Mouse (Mus musculus): ENCODE results near the gene Itgae. TPM values are rescaled to one million over a fixed set of nuclear protein-coding genes. Genes with fewer than 3 reads are reported as not detected.
A peak's percentile ranks its signal among the peaks of the same experiment; 100 is the strongest.

Gene Itgae
- total and polyA plus RNA-seq, 3 experiments = 0.17 to 0.26 (median 0.21) TPM

DNA sequence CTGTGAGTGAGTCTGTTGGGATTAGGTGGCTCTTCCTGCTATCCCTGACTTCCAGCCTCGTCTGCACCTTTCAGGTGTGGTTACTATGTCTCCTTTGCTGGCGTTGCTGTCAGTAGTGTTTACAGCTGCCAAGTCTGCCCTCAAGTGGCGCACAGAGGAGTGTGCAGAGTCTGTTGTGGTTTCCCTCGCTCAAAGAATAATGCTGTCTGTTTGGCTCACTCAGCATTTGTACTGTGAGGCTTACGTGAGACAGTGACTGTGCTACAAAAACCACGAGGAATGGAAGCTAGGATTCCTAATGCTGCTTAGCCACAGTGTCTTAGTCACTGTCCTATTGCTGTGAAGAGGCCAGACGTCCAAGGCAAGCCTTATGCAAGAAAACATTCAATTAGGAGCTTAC is 40.6 kb downstream of the Itgae start:
- Histone ChIP-seq H3K79me2 (replicated peaks; ENCODE audit: control insufficient read depth, extremely low read depth, insufficient read depth, poor library complexity, severe bottlenecking) (peaks cover 40% of the 10 kb centered on the region), H3K9me3 (replicated peaks; ENCODE audit: low read length) (no peaks in the 10 kb centered on the region), H3K27me3 (replicated peaks) (no peaks in the 10 kb centered on the region), H3K4me1 (ENCODE audit: control insufficient read depth in 1 of 2, insufficient read depth in 2 of 2) (peaks cover 17 to 76% of the 10 kb centered on the region in 2 experiments), H3K9ac (ENCODE audit: insufficient read depth, low read depth) (no peak overlapping the region), H3K27ac (ENCODE audit: insufficient read depth, low read depth) (no peak overlapping the region), H3K4me3 (replicated peaks in 1 of 3; ENCODE audit: low read depth in 2 of 3, low read length in 2 of 3, poor library complexity in 1 of 3) (no peak overlapping the region), H3K4me2 (ENCODE audit: insufficient read depth, low read depth, poor library complexity, severe bottlenecking) (no peak overlapping the region), H3K36me3 (replicated peaks in 1 of 2; ENCODE audit: control insufficient read depth in 1 of 2, insufficient read depth in 1 of 2, low read length in 1 of 2) (peaks cover 8 to 75% of the 10 kb centered on the region in 2 experiments)
- in situ Hi-C loops (cut with MboI; ENCODE audit: low pct_ligation_motif_present, low pct_unique_long_range_greater_than_20kb, low sequenced_read_pairs) (loop anchor here (10.0 to 25.0 kb wide), 2 partner anchors 154 to 1231 kb away; partner anchors contain the start of genes Olfr411 and Olfr412), dilution Hi-C loops (cut with MboI; ENCODE audit: extremely low pct_ligation_motif_present, extremely low pct_unique_long_range_greater_than_20kb, low sequenced_read_pairs) (no loop called here)
- DNase-seq (ENCODE audit: extremely low read depth) = peak; percentile 54
- peak; percentile 57; the same call in 1 of the 2 replicates for TF ChIP-seq MAFK (IDR thresholded peaks at IDR 0.05; ENCODE audit: insufficient replicate concordance, low read length)
- no peak for TF ChIP-seq IRF4 (IDR thresholded peaks at IDR 0.05; ENCODE audit: low read depth, low read length)
- TF ChIP-seq SIN3A (IDR thresholded peaks at IDR 0.05; ENCODE audit: low read length) = 0 out of 2 replicates have a peak, but pooled peaks have one; percentile 31
- TF ChIP-seq CTCF (conservative IDR thresholded peaks at IDR 0.05 in 1 of 2, IDR thresholded peaks at IDR 0.05 in 1 of 2; ENCODE audit: low read depth in 2 of 2, low read length in 2 of 2) = peak; percentile 28 to 80; a peak in 3 of 4 replicates
- 0 out of 2 replicates have a peak, but pooled peaks have one; percentile 28 for TF ChIP-seq MXI1 (IDR thresholded peaks at IDR 0.05; ENCODE audit: low read depth, low read length)
- peak; percentile 64 for TF ChIP-seq SMC3 (IDR thresholded peaks at IDR 0.05; ENCODE audit: low read depth, low read length)
- no peak for TF ChIP-seq UBTF (IDR thresholded peaks at IDR 0.05; ENCODE audit: low read depth, low read length)
- no peak for TF ChIP-seq USF2 (conservative IDR thresholded peaks at IDR 0.05; ENCODE audit: low read depth, low read length)
- TF ChIP-seq HCFC1 (IDR thresholded peaks at IDR 0.05; ENCODE audit: low read depth, low read length) = no peak
- 0 out of 2 replicates have a peak, but pooled peaks have one; percentile 8 for TF ChIP-seq ELF1 (IDR thresholded peaks at IDR 0.05; ENCODE audit: low read depth, low read length)
- TF ChIP-seq RCOR1 (conservative IDR thresholded peaks at IDR 0.05; ENCODE audit: low read depth, low read length) = no peak
- no peak for TF ChIP-seq MYC (IDR thresholded peaks at IDR 0.05; ENCODE audit: low read depth, low read length)
- TF ChIP-seq JUND (conservative IDR thresholded peaks at IDR 0.05; ENCODE audit: low read depth, low read length) = no peak
- peak; percentile 69 for TF ChIP-seq RAD21 (IDR thresholded peaks at IDR 0.05; ENCODE audit: low read depth, low read length)
- TF ChIP-seq ETS1 (conservative IDR thresholded peaks at IDR 0.05; ENCODE audit: low read depth, low read length) = no peak
- no peak for TF ChIP-seq CHD1 (IDR thresholded peaks at IDR 0.05; ENCODE audit: low read depth, low read length)

DNA sequence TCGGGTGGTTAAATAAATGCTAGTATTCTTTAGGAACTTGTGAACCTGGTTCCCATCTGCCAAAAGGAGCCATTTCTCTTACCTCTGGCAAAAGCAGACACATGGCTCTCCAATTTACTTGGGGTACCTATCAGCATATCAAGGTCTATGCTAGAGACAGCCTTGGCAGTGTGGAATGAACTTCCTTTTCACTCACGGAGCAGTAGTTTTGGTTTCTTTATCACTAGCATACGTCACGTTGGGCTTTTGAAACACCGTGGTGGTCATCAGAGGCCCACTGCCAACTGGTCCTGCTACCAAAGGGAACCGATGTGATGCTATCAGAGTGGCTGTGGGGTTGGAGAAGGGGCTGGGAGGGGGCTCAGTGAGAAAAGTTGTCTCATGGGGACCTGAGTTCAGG is 42.6 kb downstream of the Itgae start:
- H3K4me2 ChIP-seq (ENCODE audit: insufficient read depth, low read depth, poor library complexity, severe bottlenecking) = peak overlapping the region; percentile 84

More for the DNA sequence above, 42.6 kb downstream of the Itgae start:
- H3K27ac ChIP-seq (ENCODE audit: insufficient read depth, low read depth) = no peak overlapping the region
- no peaks in the 10 kb centered on the region for H3K27me3 ChIP-seq (replicated peaks)
- H3K4me3 ChIP-seq (replicated peaks in 1 of 3; ENCODE audit: low read depth in 2 of 3, low read length in 2 of 3, poor library complexity in 1 of 3) = peak overlapping the region in 2 of 3 experiments; percentile 2 to 14
- peak overlapping the region; percentile 89 for H3K9ac ChIP-seq (ENCODE audit: insufficient read depth, low read depth)
- H3K36me3 ChIP-seq (replicated peaks in 1 of 2; ENCODE audit: control insufficient read depth in 1 of 2, insufficient read depth in 1 of 2, low read length in 1 of 2) = peaks cover 4 to 62% of the 10 kb centered on the region in 2 experiments
- in situ Hi-C loops (cut with MboI; ENCODE audit: low pct_ligation_motif_present, low pct_unique_long_range_greater_than_20kb, low sequenced_read_pairs) (loop anchor here (10.0 to 25.0 kb wide), 2 partner anchors 152 to 1229 kb away; partner anchors contain the start of genes Olfr411 and Olfr412), dilution Hi-C loops (cut with MboI; ENCODE audit: extremely low pct_ligation_motif_present, extremely low pct_unique_long_range_greater_than_20kb, low sequenced_read_pairs) (no loop called here)
- no peak for TF ChIP-seq JUN (IDR thresholded peaks at IDR 0.05; ENCODE audit: insufficient read depth, low read depth, low read length)
- no peak for TF ChIP-seq ZC3H11A (IDR thresholded peaks at IDR 0.05; ENCODE audit: low read depth, low read length)
- TF ChIP-seq POLR2A (IDR thresholded peaks at IDR 0.05; ENCODE audit: low read depth, low read length) = no peak
- no peak; the same call in 1 of the 2 replicates for TF ChIP-seq EP300 (IDR thresholded peaks at IDR 0.05; ENCODE audit: low read length)
- TF ChIP-seq NRF1 (IDR thresholded peaks at IDR 0.05; ENCODE audit: low read depth, low read length) = no peak
- TF ChIP-seq POLR2AphosphoS2 (IDR thresholded peaks at IDR 0.05; ENCODE audit: low read depth, low read length) = no peak
- TF ChIP-seq USF1 (IDR thresholded peaks at IDR 0.05; ENCODE audit: low read depth, low read length) = no peak
- TF ChIP-seq PAX5 (IDR thresholded peaks at IDR 0.05; ENCODE audit: low read length) = no peak
- no peak for TF ChIP-seq USF2 (conservative IDR thresholded peaks at IDR 0.05; ENCODE audit: low read depth, low read length)
- no peak for TF ChIP-seq ZNF384 (IDR thresholded peaks at IDR 0.05; ENCODE audit: low read depth, low read length)
- no peak for TF ChIP-seq E2F4 (IDR thresholded peaks at IDR 0.05; ENCODE audit: insufficient replicate concordance, low read depth, low read length)
- no peak for TF ChIP-seq RAD21 (IDR thresholded peaks at IDR 0.05; ENCODE audit: low read depth, low read length)
- peaks cover 59% of the 10 kb centered on the region for H3K79me2 ChIP-seq (replicated peaks; ENCODE audit: control insufficient read depth, extremely low read depth, insufficient read depth, poor library complexity, severe bottlenecking)
- no peak for DNase-seq (ENCODE audit: extremely low read depth)
- H3K9me3 ChIP-seq (replicated peaks; ENCODE audit: low read length) = no peaks in the 10 kb centered on the region
- peaks cover 17 to 77% of the 10 kb centered on the region in 2 experiments for H3K4me1 ChIP-seq (ENCODE audit: control insufficient read depth in 1 of 2, insufficient read depth in 2 of 2)

All from CH12.LX (cell line).